Mouse (Mus musculus) left cerebral cortex, postnatal 25 days (tissue): Measurements from ENCODE around the gene Anks3. TPM values are rescaled to one million over a fixed set of nuclear protein-coding genes. Genes with fewer than 3 reads are reported as not detected.

Source experiments
- DNase-seq, 2 experiments: peaks; one replicate each; pipeline ENCODE4 v3.0.0; 2022; ENCODE audit warnings: low spot score in 2 of 2, mixed read lengths in 1 of 2
- intact Hi-C: fragments of 180-260 bp; cut with DNase I; formaldehyde crosslinking; loops from one replicate; pipeline ENCODE4 v1.15.1; 2025
- total RNA-seq, 2 experiments: library from RNA; stranded (reverse); gene quantifications; 2 replicates each; pipeline ENCODE4 v1.2.3; 2021

The Anks3 gene
- total RNA-seq, 2 experiments from 2014 or later = 54.9 to 61.8 TPM

DNA sequence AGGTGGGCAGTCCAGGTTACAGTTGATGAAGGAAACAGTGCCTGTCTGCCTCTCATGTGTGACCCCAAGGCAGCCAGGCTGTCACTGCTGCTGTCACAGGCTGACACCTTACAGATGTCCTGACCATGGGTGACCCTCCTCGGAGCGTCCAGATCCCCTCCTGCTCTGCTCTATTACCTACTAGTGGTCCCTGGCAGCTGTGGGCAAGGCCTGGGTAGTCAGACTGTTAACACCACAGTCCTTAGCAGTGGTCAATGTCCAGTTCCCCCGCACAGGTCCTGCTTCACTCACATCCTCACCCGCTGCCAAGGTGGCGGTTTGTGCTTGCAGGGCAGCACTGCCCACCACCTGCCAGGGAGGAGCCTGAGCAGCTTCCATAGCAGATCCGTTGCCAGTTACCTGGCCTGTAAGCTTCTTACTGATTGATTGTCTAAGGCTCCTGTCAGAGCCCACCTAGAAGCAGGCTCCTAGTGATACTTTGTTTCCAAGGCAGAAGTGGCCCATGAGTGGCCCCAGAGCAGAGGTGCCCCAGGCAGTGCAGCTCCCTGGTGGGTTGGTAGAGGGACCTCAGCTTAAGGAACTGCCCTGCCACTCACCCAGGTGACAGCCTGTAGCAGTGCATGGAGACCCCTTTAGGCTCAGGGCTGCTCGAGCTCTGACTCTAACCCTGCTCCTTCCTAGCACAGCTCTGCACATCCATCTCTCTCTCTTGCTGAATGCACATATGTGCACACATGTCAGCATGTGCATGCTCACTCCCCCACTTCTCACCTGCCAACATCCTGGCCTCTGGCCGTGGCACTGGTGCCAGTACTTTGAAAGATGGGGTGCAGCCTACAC lies 26.4 kb downstream of the Anks3 start:
- intact Hi-C loops = no loop called here
- DNase-seq = no peak

DNA sequence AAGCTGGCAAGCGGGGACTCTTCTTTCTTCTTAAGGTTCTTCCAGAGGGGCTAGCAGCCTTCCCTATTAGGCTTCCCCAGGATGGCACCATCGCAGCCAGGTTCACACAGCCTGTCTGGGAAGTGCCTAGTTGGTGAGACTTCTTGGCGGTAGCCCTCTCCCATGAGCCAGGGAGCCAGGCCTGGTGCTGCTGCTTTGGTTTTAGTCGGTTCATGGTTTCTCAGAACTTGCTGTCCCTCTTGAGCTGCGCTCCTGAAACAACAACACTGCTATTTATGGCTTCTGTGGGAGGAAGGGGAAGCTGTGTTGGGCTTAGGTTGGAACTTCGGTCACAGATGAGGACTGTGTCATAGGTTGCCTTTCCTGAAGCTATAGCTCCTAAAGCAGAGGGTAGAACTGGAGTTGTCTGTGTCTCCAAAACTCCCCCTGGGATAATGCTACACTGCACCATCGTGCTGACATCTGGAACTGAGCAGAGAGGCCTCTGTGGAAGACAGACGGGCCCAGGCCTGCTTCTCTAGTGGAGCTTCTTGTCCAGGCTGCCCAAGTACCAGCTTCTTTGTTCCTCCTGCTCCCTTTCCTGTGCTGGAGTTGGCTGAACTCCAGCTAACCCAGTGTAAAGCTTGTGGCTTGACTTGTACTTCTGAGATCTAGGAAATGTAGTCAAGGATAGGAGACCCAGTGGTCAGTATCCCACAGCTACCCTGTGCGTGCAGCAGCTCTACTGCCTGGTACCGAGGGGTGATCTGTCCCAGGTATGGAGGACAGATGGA lies 27.9 kb downstream of the Anks3 start:
- intact Hi-C loops = no loop called here
- peak in 1 of 2 experiments; percentile 42 for DNase-seq

DNA sequence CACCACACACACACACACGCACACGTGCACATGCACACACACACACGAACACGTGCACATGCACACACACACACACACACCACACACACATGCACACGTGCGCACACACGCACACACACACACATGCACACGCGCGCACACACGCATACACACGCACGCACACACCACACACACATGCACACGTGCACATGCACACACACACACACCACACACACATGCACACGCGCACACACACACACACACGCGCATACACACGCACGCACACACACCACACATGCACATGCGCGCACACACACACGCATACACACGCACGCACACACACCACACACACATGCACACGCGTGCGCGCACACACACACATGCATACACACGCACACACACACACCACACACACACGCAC lies 28.6 kb downstream of the Anks3 start:
- intact Hi-C loops = no loop called here
- DNase-seq = no peak

- intact Hi-C loops = no loop called here
- DNase-seq = peak in 1 of 2 experiments; percentile 19
These were observed 31.6 kb downstream of the Anks3 start for GRCm38 (mm10) chr16:4932429-4932828.

DNA sequence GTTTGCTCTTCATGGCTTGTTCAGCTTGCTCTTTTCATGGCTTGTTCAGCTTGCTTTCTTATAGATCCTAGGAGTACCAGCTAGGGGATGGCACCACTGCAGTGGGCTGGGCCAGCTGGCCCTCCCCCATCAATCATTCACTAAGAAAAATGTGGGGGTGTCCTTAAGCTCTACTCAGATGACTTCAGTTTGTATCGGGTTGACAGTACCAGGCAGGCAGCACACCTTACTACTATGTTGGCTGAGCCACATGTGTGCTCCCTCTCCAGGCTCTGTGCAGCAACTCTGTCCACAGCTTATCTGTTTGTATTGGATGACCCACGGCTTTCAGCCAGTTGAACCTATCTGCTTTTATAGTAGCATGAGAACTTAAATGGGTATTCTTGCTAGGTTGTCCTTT lies 35.5 kb downstream of the Anks3 start:
- intact Hi-C loops = no loop called here
- no peak for DNase-seq

GRCm38 (mm10) chr16:4927967-4928366 lies 36.0 kb downstream of the Anks3 start:
- intact Hi-C loops = no loop called here
- DNase-seq = no peak

DNA sequence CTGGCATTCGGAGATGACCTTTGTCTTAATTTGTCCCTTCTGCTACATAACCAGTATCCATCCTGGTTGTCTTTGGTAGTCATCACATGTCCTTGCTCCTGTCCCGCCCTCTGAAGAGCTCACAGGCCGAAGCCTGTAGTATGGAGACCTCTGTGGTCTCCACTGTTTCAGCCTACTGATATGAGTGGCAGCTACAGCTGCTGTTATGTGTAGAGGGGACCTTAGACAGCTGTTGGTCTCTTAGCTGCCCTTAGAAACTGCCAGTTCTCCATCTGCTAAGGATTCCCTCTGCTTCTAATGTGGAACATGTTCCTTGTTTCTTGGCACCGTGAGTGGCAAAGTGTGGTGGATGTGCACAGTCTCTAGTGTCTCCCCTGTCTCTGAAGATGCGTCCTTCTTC lies 40.0 kb downstream of the Anks3 start:
- DNase-seq = no peak
- intact Hi-C loops = no loop called here

- DNase-seq = peak in 1 of 2 experiments; percentile 46
- intact Hi-C loops = no loop called here
These were observed 41.5 kb downstream of the Anks3 start for GRCm38 (mm10) chr16:4922481-4922880.

- intact Hi-C loops = no loop called here
- no peak for DNase-seq
These were observed 43.4 kb downstream of the Anks3 start for GRCm38 (mm10) chr16:4920556-4920955.

DNA sequence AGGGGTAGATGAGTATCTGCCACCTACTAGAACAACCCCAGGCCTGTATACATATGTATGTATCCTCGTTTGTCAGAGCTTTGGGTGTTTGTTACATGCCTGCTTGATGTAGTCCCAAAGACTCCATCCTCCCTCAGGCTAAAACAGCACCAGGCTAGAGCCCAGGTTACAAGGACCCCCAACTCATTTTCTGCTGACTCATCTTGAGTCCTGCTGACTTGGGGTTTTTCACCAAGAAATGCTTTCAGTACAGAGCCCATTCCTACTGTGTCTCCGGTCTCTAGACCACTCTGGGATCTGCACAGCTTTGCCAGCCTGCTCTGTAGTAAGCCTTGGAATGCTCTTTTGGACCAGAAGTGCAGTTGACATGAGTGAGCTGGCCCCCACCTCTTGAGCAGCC lies 47.4 kb downstream of the Anks3 start:
- DNase-seq = no peak
- intact Hi-C loops = no loop called here

DNA sequence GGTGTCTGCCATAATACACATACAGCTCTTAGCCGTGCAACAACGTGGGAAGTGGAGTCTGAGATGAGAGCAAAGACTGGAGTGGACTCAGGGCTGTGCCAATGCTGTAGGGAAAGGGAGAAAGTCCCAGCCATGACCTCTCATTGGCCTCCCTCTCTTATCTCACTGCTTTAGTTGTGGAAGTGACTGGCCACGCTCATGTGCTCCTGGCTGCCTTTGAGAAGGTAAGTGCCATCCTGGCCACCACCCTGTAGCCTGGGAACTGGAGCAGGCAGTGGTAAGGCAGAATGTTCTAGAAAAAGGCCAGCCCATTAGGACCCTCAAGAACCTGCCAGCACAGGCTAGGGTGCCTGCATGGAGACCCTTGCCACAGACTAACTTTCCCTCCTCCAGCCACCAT lies 48.1 kb downstream of the Anks3 start:
- no peak for DNase-seq
- intact Hi-C loops = no loop called here

DNA sequence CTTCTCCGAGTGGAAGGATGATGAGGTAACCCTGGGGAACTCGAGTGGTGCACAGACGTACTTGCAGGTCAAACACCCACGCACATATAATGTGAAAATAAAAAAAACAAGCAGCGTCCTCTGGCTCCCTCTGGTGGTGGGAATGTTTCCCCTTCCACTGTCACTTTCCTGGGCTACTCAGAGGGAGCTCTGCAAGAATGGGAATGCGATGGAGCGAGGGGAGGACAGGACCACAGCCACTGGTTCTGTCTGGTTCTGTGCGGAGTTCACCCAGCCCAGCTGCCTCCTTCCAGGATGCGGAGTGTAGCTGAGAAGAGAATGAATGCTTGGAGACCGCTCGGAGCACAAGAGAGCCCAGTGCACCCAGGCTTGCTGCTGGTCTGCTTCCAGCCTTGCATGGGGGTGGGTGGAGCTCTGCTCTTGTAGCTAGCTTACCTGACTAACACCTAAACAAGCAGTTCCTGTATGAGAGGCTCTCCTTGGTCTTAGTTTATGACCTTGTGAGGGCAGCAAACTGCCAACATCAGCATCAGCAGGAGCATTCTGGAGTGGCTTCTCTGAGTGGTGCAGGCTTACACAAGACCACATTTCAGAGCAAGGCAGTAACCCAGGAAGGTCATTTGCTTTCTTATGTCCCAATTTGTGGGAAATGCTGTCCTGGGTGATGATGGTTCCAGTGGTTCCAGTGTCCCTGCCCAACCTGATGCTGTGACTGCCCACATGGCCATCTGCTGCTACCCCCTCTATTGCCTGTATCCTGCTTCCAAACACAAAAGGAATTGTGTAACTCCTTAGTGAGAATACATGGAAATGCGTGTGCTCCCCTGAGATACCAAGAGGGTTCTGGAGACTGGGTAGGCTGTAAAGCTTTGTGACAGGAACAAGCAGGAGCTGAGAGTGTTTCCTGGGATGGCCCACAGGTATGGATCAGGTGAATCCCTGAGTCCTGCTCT lies 49.9 kb downstream of the Anks3 start:
- intact Hi-C loops = loop anchor here (2.0 to 5.0 kb wide), 2 partner anchors 27 to 37 kb away; partner anchors contain the start of gene Mgrn1
- DNase-seq = peak; percentile 86 to 94

- peak in 1 of 2 experiments; percentile 31 for DNase-seq
- intact Hi-C loops = loop anchor here (2.0 to 5.0 kb wide), 2 partner anchors 26 to 36 kb away; partner anchors contain the start of gene Mgrn1
These were observed 50.9 kb downstream of the Anks3 start for GRCm38 (mm10) chr16:4912907-4913782.

DNA sequence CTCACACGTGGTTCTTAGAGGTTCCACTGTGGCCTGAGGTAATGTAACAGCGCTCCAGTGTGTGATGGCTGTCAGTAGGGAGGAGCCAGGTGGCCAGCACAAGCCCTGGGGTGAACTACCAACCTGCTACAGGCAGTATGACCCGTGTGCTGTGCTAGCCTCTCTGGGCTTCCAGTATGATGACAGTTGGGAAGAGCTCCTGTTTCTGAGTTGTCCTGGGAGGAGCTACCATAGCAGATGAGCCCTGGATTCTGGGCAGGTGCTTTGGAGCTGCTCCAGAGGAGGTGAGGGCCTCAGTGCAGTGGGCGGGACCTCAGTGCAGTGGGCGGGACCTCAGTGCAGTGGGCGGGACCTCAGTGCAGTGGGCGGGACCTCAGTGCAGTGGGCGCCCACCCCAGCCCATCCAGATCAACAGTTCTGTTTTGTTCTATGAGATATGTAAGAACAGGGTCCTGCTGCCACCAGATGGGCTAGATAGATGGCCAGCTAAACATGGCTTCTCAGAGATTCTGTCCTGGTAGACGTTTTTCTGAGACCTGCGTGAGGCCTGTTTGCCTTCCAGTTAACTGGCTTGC lies 51.8 kb downstream of the Anks3 start:
- no peak for DNase-seq
- intact Hi-C loops = loop anchor here (2.0 to 5.0 kb wide), 2 partner anchors 25 to 35 kb away; partner anchors contain the start of gene Mgrn1

DNA sequence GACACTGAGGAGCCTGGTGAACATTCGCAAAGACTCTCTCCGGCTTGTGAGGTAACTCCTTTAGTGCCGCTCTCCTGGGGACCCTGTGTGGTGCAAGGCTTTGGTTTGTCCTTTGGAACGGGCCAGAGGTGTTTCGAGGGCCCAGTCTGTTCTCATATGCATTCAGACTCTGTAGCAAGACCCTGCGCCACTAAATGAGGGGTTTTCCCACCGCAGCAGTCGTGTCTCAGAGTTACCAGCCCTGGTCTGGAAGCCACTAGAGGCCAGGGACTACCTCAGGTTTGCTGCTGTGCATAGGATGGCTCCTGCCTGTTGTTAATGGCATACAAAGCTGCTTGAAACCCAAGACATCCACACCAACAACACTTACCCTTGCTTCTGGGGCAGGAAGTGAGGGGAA lies 53.2 kb downstream of the Anks3 start:
- intact Hi-C loops = loop anchor here (5.0 kb wide), 1 partner anchor 33 kb away; no protein-coding TSS in a partner anchor
- no peak for DNase-seq

DNA sequence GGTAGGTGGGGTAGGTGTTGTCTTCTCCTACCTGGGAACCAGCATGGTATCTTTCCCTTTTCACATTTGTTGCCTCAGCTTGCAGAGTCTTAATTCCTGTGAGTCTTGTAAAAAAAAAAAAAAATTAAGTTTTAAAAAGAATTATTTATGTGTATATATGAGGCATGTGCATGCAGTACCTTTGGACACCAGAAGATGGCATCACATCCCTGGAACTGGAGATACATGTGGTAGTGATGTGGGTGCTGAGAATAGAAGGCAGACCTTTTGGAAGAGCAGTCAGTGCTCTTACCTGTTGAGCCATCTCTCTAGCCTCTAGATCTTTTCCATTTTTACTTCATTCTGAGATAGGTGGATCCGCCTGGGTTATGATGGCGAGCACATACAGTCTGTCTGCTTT lies 54.3 kb downstream of the Anks3 start:
- intact Hi-C loops = loop anchor here (5.0 kb wide), 1 partner anchor 32 kb away; no protein-coding TSS in a partner anchor
- DNase-seq = no peak

- no peak for DNase-seq
- intact Hi-C loops = no loop called here
These were observed 56.0 kb downstream of the Anks3 start for GRCm38 (mm10) chr16:4907972-4908371.

GRCm38 (mm10) chr16:4907386-4907785 lies 56.6 kb downstream of the Anks3 start:
- intact Hi-C loops = no loop called here
- DNase-seq = no peak
